Mouse (Mus musculus) embryonic facial prominence, embryonic 14.5 days (tissue): ENCODE results near the gene P2rx2. TPM values are rescaled to one million over a fixed set of nuclear protein-coding genes. Genes with fewer than 3 reads are reported as not detected.
A peak's percentile ranks its signal among the peaks of the same experiment; 100 is the strongest.

Source experiments
- ATAC-seq: fragments of 200-750 bp; cut with Nextera tagmentation; 2 replicates; pipeline ENCODE4 v1.8.0; 2017; ENCODE audit warnings: low read depth, moderate number of reproducible peaks, moderate TSS enrichment
- DNase-seq: peaks from one replicate; pipeline ENCODE4 v3.0.0-alpha.2; 2015; ENCODE audit warnings: low spot score
- H3K27ac ChIP-seq: fragments of 300-500 bp; sonication (generic); replicated peaks from 2 replicates; pipeline ENCODE4 v1.5.1; 2014; ENCODE audit warnings: low read depth, mild to moderate bottlenecking, low read length, moderate library complexity
- H3K27me3 ChIP-seq: fragments of 300-500 bp; sonication (generic); replicated peaks from 2 replicates; pipeline ENCODE4 v1.6.1; 2014; ENCODE audit warnings: low read length; ENCODE audit not compliant: control insufficient read depth, insufficient read depth
- H3K36me3 ChIP-seq: fragments of 300-500 bp; sonication (generic); 2 replicates; pipeline ENCODE4 v1.6.1; 2014; ENCODE audit warnings: low read length, mixed read lengths; ENCODE audit not compliant: control insufficient read depth, insufficient read depth
- H3K4me1 ChIP-seq: fragments of 300-500 bp; sonication (generic); 2 replicates; pipeline ENCODE4 v1.6.1; 2014; ENCODE audit warnings: antibody characterized with exemption, low read length; ENCODE audit not compliant: control insufficient read depth, insufficient read depth
- H3K4me2 ChIP-seq: fragments of 300-500 bp; sonication (generic); 2 replicates; pipeline ENCODE4 v1.6.1; 2014; ENCODE audit warnings: low read depth, mild to moderate bottlenecking, low read length, moderate library complexity, mixed read lengths
- H3K4me3 ChIP-seq: fragments of 300-500 bp; sonication (generic); 2 replicates; pipeline ENCODE4 v1.5.1; 2014; ENCODE audit warnings: low read depth, mild to moderate bottlenecking, low read length
- H3K9ac ChIP-seq: fragments of 300-500 bp; sonication (generic); 2 replicates; pipeline ENCODE4 v1.6.1; 2014; ENCODE audit warnings: low read depth, mild to moderate bottlenecking, low read length, moderate library complexity, mixed read lengths
- H3K9me3 ChIP-seq: fragments of 300-500 bp; sonication (generic); 2 replicates; pipeline ENCODE4 v1.6.1; 2016; ENCODE audit warnings: low read length; ENCODE audit not compliant: control insufficient read depth
- WGBS: fragments of 180-500 bp; shearing (Covaris S2); extraction: QIAGEN DNeasy Blood & Tissue Kit; methylation state at CpG from one replicate; pipeline ENCODE4 v1.1.7; 2014; 5-methylcytosine and 5-hydroxymethylcytosine counted together
- polyA plus RNA-seq: library from polyadenylated mRNA; unstranded; fragments of >200 nt; fragmentation: Nextera tagmentation; extraction: Ambion mirVana; gene quantifications from 2 replicates; pipeline ENCODE4 v1.2.1, GENCODE M21; 2014

P2rx2 gene
- polyA plus RNA-seq, 1 experiment from 2014 or later: 2.3 TPM

- WGBS: 19% methylated on average over 7 of the region's 7 CpGs
- no peak overlapping the region; the same call in 1 of the 2 replicates for H3K4me2 ChIP-seq
Measured at GRCm38 (mm10) chr5:110354716-110355115, 11.7 kb upstream of the P2rx2 start.

GRCm38 (mm10) chr5:110347006-110347405, 4.0 kb upstream of the P2rx2 start:
- WGBS: 79% methylated on average over 8 of the region's 8 CpGs
- Histone ChIP-seq H3K27me3 (peaks cover 19% of the 10 kb centered on the region), H3K4me3 (no peak overlapping the region), H3K9me3 (no peaks in the 10 kb centered on the region), H3K36me3 (no peaks in the 10 kb centered on the region), H3K4me2 (no peak overlapping the region), H3K27ac (no peak overlapping the region), H3K9ac (no peak overlapping the region), H3K4me1 (no peaks in the 10 kb centered on the region; the same call in 1 of the 2 replicates)
- DNase-seq (no peak), ATAC-seq (no peak)

More at GRCm38 (mm10) chr5:110354716-110355115, 11.7 kb upstream of the P2rx2 start:
- Histone ChIP-seq H3K4me1 (no peaks in the 10 kb centered on the region), H3K9ac (no peak overlapping the region), H3K36me3 (no peaks in the 10 kb centered on the region), H3K4me3 (no peak overlapping the region), H3K27ac (no peak overlapping the region), H3K27me3 (no peaks in the 10 kb centered on the region), H3K9me3 (no peaks in the 10 kb centered on the region)
- DNase-seq (no peak), ATAC-seq (no peak; the same call in 1 of the 2 replicates)

GRCm38 (mm10) chr5:110345553-110345952, 2.5 kb upstream of the P2rx2 start:
- no peak for DNase-seq
- H3K27ac ChIP-seq: no peak overlapping the region

GRCm38 (mm10) chr5:110344524-110344923, 1.5 kb upstream of the P2rx2 start, which contains the start of gene Lrcol1:
TSS of gene Lrcol1 (plus strand) at chr5:110344730.
- no peak for DNase-seq
- Histone ChIP-seq H3K27ac (no peak within 1 kb of the TSS), H3K4me2 (no peak within 1 kb of the TSS), H3K36me3 (no peaks in the 10 kb centered on the region), H3K27me3 (peaks cover 24% of the 10 kb centered on the region), H3K4me3 (no peak within 1 kb of the TSS), H3K4me1 (peaks cover 2% of the 10 kb centered on the region; the same call in 1 of the 2 replicates), H3K9me3 (no peaks in the 10 kb centered on the region), H3K9ac (no peak within 1 kb of the TSS)
- ATAC-seq: no peak
- WGBS: 67% methylated on average over 4 of the region's 4 CpGs

More at GRCm38 (mm10) chr5:110345553-110345952, 2.5 kb upstream of the P2rx2 start:
- Histone ChIP-seq H3K9me3 (no peaks in the 10 kb centered on the region), H3K4me2 (no peak overlapping the region), H3K4me1 (no peaks in the 10 kb centered on the region; the same call in 1 of the 2 replicates), H3K9ac (no peak overlapping the region), H3K27me3 (peaks cover 24% of the 10 kb centered on the region), H3K4me3 (no peak overlapping the region), H3K36me3 (no peaks in the 10 kb centered on the region)
- ATAC-seq: no peak
- WGBS: 88% methylated on average over 4 of the region's 4 CpGs

- peaks cover 21% of the 10 kb centered on the region for H3K27me3 ChIP-seq
- no peak overlapping the region for H3K4me3 ChIP-seq
- no peak overlapping the region for H3K9ac ChIP-seq
- H3K4me1 ChIP-seq: peaks cover 4% of the 10 kb centered on the region; the same call in 1 of the 2 replicates
- no peak overlapping the region for H3K4me2 ChIP-seq
- DNase-seq (peak; percentile 68), ATAC-seq (peak; percentile 68)
- H3K27ac ChIP-seq: 0 out of 2 replicates have a peak overlapping the region, but pooled peaks have one; percentile 18
- H3K9me3 ChIP-seq: no peaks in the 10 kb centered on the region
- 69% methylated on average over 2 of the region's 2 CpGs for WGBS
- peaks cover 43% of the 10 kb centered on the region for H3K36me3 ChIP-seq
Measured at GRCm38 (mm10) chr5:110338792-110339191, 4.2 kb downstream of the P2rx2 start.

- H3K4me2 ChIP-seq: no peak overlapping the region
- H3K36me3 ChIP-seq: peaks cover 87% of the 10 kb centered on the region
- H3K9ac ChIP-seq: no peak overlapping the region
- no peak overlapping the region for H3K4me3 ChIP-seq
- no peaks in the 10 kb centered on the region for H3K27me3 ChIP-seq
- no peak overlapping the region for H3K27ac ChIP-seq
- DNase-seq: no peak
- 82% methylated on average over 3 of the region's 3 CpGs for WGBS
- H3K4me1 ChIP-seq: no peaks in the 10 kb centered on the region
- H3K9me3 ChIP-seq: no peaks in the 10 kb centered on the region
- no peak for ATAC-seq
Measured at GRCm38 (mm10) chr5:110330508-110330907, 12.5 kb downstream of the P2rx2 start.

- ATAC-seq (no peak), DNase-seq (no peak)
- H3K9ac ChIP-seq: no peak overlapping the region
- no peak overlapping the region for H3K27ac ChIP-seq
- H3K27me3 ChIP-seq: no peaks in the 10 kb centered on the region
- no peaks in the 10 kb centered on the region for H3K9me3 ChIP-seq
- WGBS: 94% methylated on average over 3 of the region's 3 CpGs
- no peak overlapping the region for H3K4me2 ChIP-seq
- no peaks in the 10 kb centered on the region for H3K4me1 ChIP-seq
- H3K36me3 ChIP-seq: peaks cover 79% of the 10 kb centered on the region
- no peak overlapping the region for H3K4me3 ChIP-seq
Measured at GRCm38 (mm10) chr5:110313127-110313526, 29.9 kb downstream of the P2rx2 start.

GRCm38 (mm10) chr5:110308861-110309260, 34.2 kb downstream of the P2rx2 start:
- no peak for DNase-seq
- Histone ChIP-seq H3K9me3 (no peaks in the 10 kb centered on the region), H3K9ac (no peak overlapping the region), H3K27ac (no peak overlapping the region), H3K4me1 (no peaks in the 10 kb centered on the region), H3K4me2 (no peak overlapping the region), H3K4me3 (no peak overlapping the region), H3K36me3 (peaks cover 87% of the 10 kb centered on the region), H3K27me3 (no peaks in the 10 kb centered on the region)
- ATAC-seq: no peak
- 91% methylated on average over 7 of the region's 7 CpGs for WGBS

GRCm38 (mm10) chr5:110300591-110300990, 42.4 kb downstream of the P2rx2 start:
- peaks cover 91% of the 10 kb centered on the region for H3K36me3 ChIP-seq
- H3K9me3 ChIP-seq: no peaks in the 10 kb centered on the region
- no peaks in the 10 kb centered on the region for H3K27me3 ChIP-seq
- no peak overlapping the region for H3K27ac ChIP-seq
- no peak for DNase-seq
- H3K4me3 ChIP-seq: no peak overlapping the region
- WGBS: 94% methylated on average over 2 of the region's 2 CpGs
- no peak overlapping the region for H3K9ac ChIP-seq
- H3K4me1 ChIP-seq: no peaks in the 10 kb centered on the region
- no peak for ATAC-seq
- no peak overlapping the region for H3K4me2 ChIP-seq
